Mouse (Mus musculus) liver, adult 2 months (tissue): ENCODE results near the gene Sh3gl2. TPM values are rescaled to one million over a fixed set of nuclear protein-coding genes. Genes with fewer than 3 reads are reported as not detected.
A peak's percentile ranks its signal among the peaks of the same experiment; 100 is the strongest.

Experiments
- DNase-seq: peaks from one replicate; pipeline ENCODE4 v3.0.0-alpha.2; 2011; ENCODE audit warnings: low read depth, low spot score; ENCODE audit errors: extremely low read depth
- H3K27ac ChIP-seq: fragments of 200-500 bp; replicated peaks from 2 replicates; pipeline ENCODE4 v1.5.1; 2012; ENCODE audit warnings: low read depth, mild to moderate bottlenecking, control low read depth, inconsistent platforms, low read length; ENCODE audit not compliant: insufficient read depth
- H3K27me3 ChIP-seq: fragments of 200-500 bp; 2 replicates; pipeline ENCODE4 v1.6.1; 2012; ENCODE audit warnings: mild to moderate bottlenecking, moderate library complexity, low read length, inconsistent platforms; ENCODE audit not compliant: control insufficient read depth, insufficient read depth
- H3K36me3 ChIP-seq: fragments of 200-500 bp; 2 replicates; pipeline ENCODE4 v1.6.1; 2012; ENCODE audit warnings: low read length, inconsistent platforms; ENCODE audit not compliant: control insufficient read depth, insufficient read depth
- H3K4me1 ChIP-seq: fragments of 200-500 bp; 2 replicates; pipeline ENCODE4 v1.6.1; 2011; ENCODE audit warnings: low read length; ENCODE audit not compliant: control insufficient read depth, insufficient read depth
- H3K4me3 ChIP-seq: fragments of 200-500 bp; 2 replicates; pipeline ENCODE4 v1.5.1; 2011; ENCODE audit warnings: low read depth, mild to moderate bottlenecking, control low read depth, low read length, moderate library complexity; ENCODE audit not compliant: insufficient read depth
- H3K79me2 ChIP-seq: fragments of 200-500 bp; 2 replicates; pipeline ENCODE4 v1.6.1; 2012; ENCODE audit warnings: inconsistent platforms, mild to moderate bottlenecking, low read length, moderate library complexity; ENCODE audit not compliant: control insufficient read depth, insufficient read depth
- H3K9ac ChIP-seq: fragments of 200-500 bp; 2 replicates; pipeline ENCODE4 v1.6.1; 2012; ENCODE audit warnings: low read depth, mild to moderate bottlenecking, control low read depth, inconsistent platforms, low read length
- CTCF ChIP-seq: fragments of 200-500 bp; IDR thresholded peaks from 2 replicates; pipeline ENCODE4 v1.5.1; 2011; ENCODE audit warnings: low read depth, low read length, control low read depth
- POLR2A ChIP-seq: fragments of 200-500 bp; IDR thresholded peaks from 2 replicates; pipeline ENCODE4 v1.6.1; 2011; ENCODE audit warnings: low read length, control low read depth; ENCODE audit not compliant: insufficient read depth; ENCODE audit errors: extremely low read depth
- WGBS: fragments of 180-500 bp; shearing (Covaris S2); methylation state at CpG from one replicate; pipeline ENCODE4 v1.1.7; 2018; 5-methylcytosine and 5-hydroxymethylcytosine counted together
- polyA plus RNA-seq: library from polyadenylated mRNA; depleted of rRNA; stranded (reverse); fragments of >200 nt; gene quantifications from 2 replicates; pipeline ENCODE4 v1.2.3, GENCODE M21; 2012
- total RNA-seq: library from RNA; depleted of rRNA; stranded (reverse); fragments of >200 nt; gene quantifications from 2 replicates; pipeline ENCODE4 v1.2.3, GENCODE M21; 2014

The Sh3gl2 gene
- total and polyA plus RNA-seq, 2 experiments = 0.09 TPM; not detected in 1

- Histone ChIP-seq H3K36me3 (no peaks in the 10 kb centered on the region), H3K4me3 (no peak overlapping the region), H3K27me3 (no peaks in the 10 kb centered on the region), H3K4me1 (no peaks in the 10 kb centered on the region), H3K9ac (no peak overlapping the region), H3K27ac (no peak overlapping the region), H3K79me2 (no peaks in the 10 kb centered on the region)
- no peak for DNase-seq
- 47% methylated on average over 1 of the region's 1 CpGs for WGBS
- no peak for TF ChIP-seq POLR2A
- TF ChIP-seq CTCF = no peak
Observed at GRCm38 (mm10) chr4:85391795-85392194, 186.9 kb downstream of the Sh3gl2 start.

DNA sequence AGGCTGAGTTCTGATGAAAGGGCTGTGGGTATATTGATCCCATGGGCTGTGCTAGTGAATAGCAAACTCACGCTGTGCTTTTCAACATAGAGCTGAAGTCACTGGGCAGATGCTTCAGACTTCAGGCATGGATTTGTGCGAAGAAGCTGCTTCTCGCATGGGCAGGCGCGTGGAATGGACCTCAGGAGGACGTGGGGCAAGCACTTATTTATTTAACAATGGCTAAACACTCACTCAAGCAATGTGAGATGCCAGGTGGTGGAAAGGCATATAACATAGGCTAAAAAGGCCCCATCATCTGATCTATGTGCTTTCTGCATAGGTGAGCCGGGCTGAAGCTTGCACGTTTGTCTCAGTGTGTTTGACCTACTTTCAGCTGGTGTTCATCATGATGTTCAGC is 193.8 kb downstream of the Sh3gl2 start:
- no peak for DNase-seq
- TF ChIP-seq POLR2A = no peak
- Histone ChIP-seq H3K4me1 (no peaks in the 10 kb centered on the region), H3K36me3 (no peaks in the 10 kb centered on the region), H3K27me3 (no peaks in the 10 kb centered on the region), H3K4me3 (no peak overlapping the region), H3K9ac (no peak overlapping the region), H3K27ac (no peak overlapping the region), H3K79me2 (no peaks in the 10 kb centered on the region)
- 79% methylated on average over 8 of the region's 8 CpGs for WGBS

- 30% methylated on average over 4 of the region's 4 CpGs for WGBS
- peak; percentile 41 for DNase-seq
Observed at GRCm38 (mm10) chr4:85402823-85403222, 197.9 kb downstream of the Sh3gl2 start.

GRCm38 (mm10) chr4:85404424-85405194 is 199.7 kb downstream of the Sh3gl2 start:
- TF ChIP-seq POLR2A = no peak
- peak; percentile 63; the same call in 1 of the 2 replicates for TF ChIP-seq CTCF
- no peaks in the 10 kb centered on the region for H3K79me2 ChIP-seq
- DNase-seq = peak; percentile 27
- no peak overlapping the region for H3K27ac ChIP-seq
- H3K4me1 ChIP-seq = no peaks in the 10 kb centered on the region
- no peak overlapping the region for H3K4me3 ChIP-seq
- no peak overlapping the region for H3K9ac ChIP-seq
- H3K36me3 ChIP-seq = no peaks in the 10 kb centered on the region
- H3K27me3 ChIP-seq = no peaks in the 10 kb centered on the region
- WGBS = 38% methylated on average over 10 of the region's 10 CpGs

More at GRCm38 (mm10) chr4:85402823-85403222, 197.9 kb downstream of the Sh3gl2 start:
- TF ChIP-seq CTCF (peak; percentile 68; the same call in 1 of the 2 replicates), POLR2A (no peak)
- Histone ChIP-seq H3K4me1 (no peaks in the 10 kb centered on the region), H3K27ac (no peak overlapping the region), H3K27me3 (no peaks in the 10 kb centered on the region), H3K36me3 (no peaks in the 10 kb centered on the region), H3K9ac (no peak overlapping the region), H3K79me2 (no peaks in the 10 kb centered on the region), H3K4me3 (no peak overlapping the region)

GRCm38 (mm10) chr4:85405276-85405675 is 200.3 kb downstream of the Sh3gl2 start:
- TF ChIP-seq POLR2A = no peak
- TF ChIP-seq CTCF = no peak
- no peak overlapping the region for H3K9ac ChIP-seq
- no peaks in the 10 kb centered on the region for H3K4me1 ChIP-seq
- 79% methylated on average over 7 of the region's 7 CpGs for WGBS
- H3K36me3 ChIP-seq = no peaks in the 10 kb centered on the region
- no peak for DNase-seq
- H3K27me3 ChIP-seq = no peaks in the 10 kb centered on the region
- H3K27ac ChIP-seq = no peak overlapping the region
- H3K4me3 ChIP-seq = no peak overlapping the region
- H3K79me2 ChIP-seq = no peaks in the 10 kb centered on the region

DNA sequence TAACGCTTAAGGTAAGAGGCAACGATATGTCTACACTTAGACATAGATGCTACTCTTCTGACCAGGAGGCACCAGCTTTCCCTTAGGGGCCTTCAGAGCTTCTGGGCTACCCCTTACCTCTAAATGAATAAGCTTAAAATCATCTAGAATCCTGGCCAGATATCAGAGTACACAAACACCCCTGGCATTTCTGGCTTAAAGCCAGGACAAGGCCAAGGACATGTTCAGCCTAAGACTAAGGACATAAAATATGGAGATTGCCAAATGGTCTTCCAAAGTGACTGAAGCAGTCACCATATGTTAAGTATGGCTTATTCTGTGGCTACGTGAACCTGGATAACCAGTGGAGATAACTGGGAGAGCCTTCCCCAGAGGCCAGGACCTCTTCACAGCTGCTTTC is 211.5 kb downstream of the Sh3gl2 start:
- 94% methylated on average over 3 of the region's 3 CpGs for WGBS
- TF ChIP-seq POLR2A = no peak
- Histone ChIP-seq H3K9ac (no peak overlapping the region), H3K36me3 (no peaks in the 10 kb centered on the region), H3K79me2 (no peaks in the 10 kb centered on the region), H3K4me3 (no peak overlapping the region), H3K4me1 (no peaks in the 10 kb centered on the region), H3K27ac (no peak overlapping the region), H3K27me3 (no peaks in the 10 kb centered on the region)
- no peak for DNase-seq
